Mouse (Mus musculus) limb, embryonic 10.5 days (tissue): ENCODE measurements around the gene Kctd21. TPM values are rescaled to one million over a fixed set of nuclear protein-coding genes. Genes with fewer than 3 reads are reported as not detected.

Experiments
- DNase-seq: peaks from one replicate; pipeline ENCODE4 v3.0.0-alpha.2; 2017; ENCODE audit warnings: low spot score
- H3K27ac ChIP-seq: fragments of 300-500 bp; sonication (generic); 2 replicates; pipeline ENCODE4 v1.5.1; 2016; ENCODE audit warnings: mild to moderate bottlenecking
- H3K27me3 ChIP-seq: fragments of 300-500 bp; sonication (generic); 2 replicates; pipeline ENCODE4 v1.6.1; 2016; ENCODE audit warnings: low read depth, mild to moderate bottlenecking; ENCODE audit not compliant: poor library complexity, severe bottlenecking
- H3K36me3 ChIP-seq: fragments of 300-500 bp; sonication (generic); 2 replicates; pipeline ENCODE4 v1.6.1; 2016; ENCODE audit warnings: mild to moderate bottlenecking, moderate library complexity
- H3K4me1 ChIP-seq: fragments of 300-500 bp; sonication (generic); 2 replicates; pipeline ENCODE4 v1.6.1; 2016
- H3K4me3 ChIP-seq: fragments of 300-500 bp; sonication (generic); 2 replicates; pipeline ENCODE4 v1.5.1; 2016; ENCODE audit warnings: mild to moderate bottlenecking, moderate library complexity
- H3K9me3 ChIP-seq: fragments of 300-500 bp; sonication (generic); replicated peaks from 2 replicates; pipeline ENCODE4 v1.6.1; 2016; ENCODE audit warnings: mild to moderate bottlenecking
- WGBS: fragments of 180-500 bp; shearing (Covaris S2); methylation state at CpG from one replicate; pipeline ENCODE4 v1.1.7; 2016; 5-methylcytosine and 5-hydroxymethylcytosine counted together
- polyA plus RNA-seq: library from polyadenylated mRNA; unstranded; fragments of >200 nt; fragmentation: Nextera tagmentation; extraction: Ambion mirVana; gene quantifications from 2 replicates; pipeline ENCODE4 v1.2.1, GENCODE M21; 2016

Gene Kctd21
- polyA plus RNA-seq, 1 experiment from 2014 or later = 3.5 TPM

GRCm38 (mm10) chr7:97328891-97329588, 3.1 kb upstream of the Kctd21 start:
- no peak overlapping the region for H3K4me3 ChIP-seq
- 76% methylated on average over 13 of the region's 13 CpGs for WGBS
- H3K4me1 ChIP-seq = peaks cover 34% of the 10 kb centered on the region
- H3K27me3 ChIP-seq = peaks cover 46% of the 10 kb centered on the region
- no peaks in the 10 kb centered on the region for H3K9me3 ChIP-seq
- H3K27ac ChIP-seq = no peak overlapping the region
- no peak for DNase-seq
- H3K36me3 ChIP-seq = no peaks in the 10 kb centered on the region

- Histone ChIP-seq H3K36me3 (no peaks in the 10 kb centered on the region), H3K9me3 (no peaks in the 10 kb centered on the region), H3K27me3 (peaks cover 40% of the 10 kb centered on the region), H3K4me1 (peaks cover 34% of the 10 kb centered on the region), H3K4me3 (no peak overlapping the region), H3K27ac (no peak overlapping the region)
- DNase-seq = no peak
- WGBS = 89% methylated on average over 3 of the region's 3 CpGs
Observed at GRCm38 (mm10) chr7:97329676-97330075, 2.5 kb upstream of the Kctd21 start.

- peaks cover 26% of the 10 kb centered on the region for H3K4me1 ChIP-seq
Observed at GRCm38 (mm10) chr7:97330931-97331645, 1.0 kb upstream of the Kctd21 start.

GRCm38 (mm10) chr7:97332667-97333041, 527 bp downstream of the Kctd21 start:
- Histone ChIP-seq H3K27me3 (peaks cover 10% of the 10 kb centered on the region), H3K9me3 (no peaks in the 10 kb centered on the region), H3K27ac (peak overlapping the region; percentile 87), H3K36me3 (no peaks in the 10 kb centered on the region), H3K4me3 (peak overlapping the region; percentile 70), H3K4me1 (peaks cover 26% of the 10 kb centered on the region)
- WGBS = 6% methylated on average over 9 of the region's 9 CpGs
- no peak for DNase-seq

More at GRCm38 (mm10) chr7:97330931-97331645, 1.0 kb upstream of the Kctd21 start:
- no peak for DNase-seq
- Histone ChIP-seq H3K9me3 (no peaks in the 10 kb centered on the region), H3K27ac (peak overlapping the region; percentile 87), H3K4me3 (peak overlapping the region; percentile 70), H3K36me3 (no peaks in the 10 kb centered on the region), H3K27me3 (peaks cover 26% of the 10 kb centered on the region)
- 75% methylated on average over 11 of the region's 11 CpGs for WGBS

DNA sequence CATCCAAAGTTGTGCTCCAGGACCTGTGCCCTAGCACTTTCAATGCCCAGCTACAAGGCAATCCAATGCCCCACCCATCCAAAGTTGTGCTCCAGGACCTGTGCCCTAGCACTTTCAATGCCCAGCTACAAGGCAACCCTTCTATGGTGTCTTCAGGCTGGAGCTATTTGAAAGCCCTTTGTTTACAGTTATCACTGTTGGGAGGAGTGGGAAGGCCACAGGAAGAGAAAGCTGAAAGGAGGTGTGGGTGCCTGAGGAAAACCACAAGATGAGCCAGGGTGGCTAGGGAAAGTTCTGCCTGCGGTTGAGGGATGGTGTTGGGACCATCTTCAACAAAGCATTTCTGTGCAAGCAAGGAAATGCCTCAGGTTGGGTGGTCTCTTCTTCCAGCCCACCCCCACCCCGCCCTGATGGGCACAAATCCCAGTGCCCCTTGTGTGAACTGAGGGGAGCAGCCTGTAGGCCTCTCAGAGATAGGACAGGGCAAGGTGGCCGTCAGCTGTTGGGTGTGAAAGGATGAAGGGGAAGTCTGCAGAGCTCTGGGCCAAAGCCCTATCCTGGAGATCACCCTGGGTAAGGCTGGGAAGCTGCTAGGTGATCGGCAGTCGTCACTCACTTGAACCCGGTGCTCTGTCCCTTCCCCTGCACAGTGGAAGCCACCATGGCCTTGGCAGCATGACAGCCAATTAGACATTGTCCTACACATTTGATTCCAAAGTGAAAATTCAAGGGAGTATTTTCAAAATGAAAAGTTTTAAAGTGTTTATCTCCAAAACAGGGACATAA, 1.2 kb downstream of the Kctd21 start:
- Histone ChIP-seq H3K4me3 (peak overlapping the region; percentile 70; the same call in 1 of the 2 replicates), H3K27ac (no peak overlapping the region), H3K9me3 (no peaks in the 10 kb centered on the region), H3K4me1 (peaks cover 26% of the 10 kb centered on the region), H3K27me3 (peaks cover 7% of the 10 kb centered on the region; the same call in 1 of the 2 replicates), H3K36me3 (no peaks in the 10 kb centered on the region)
- no peak for DNase-seq
- WGBS = 92% methylated on average over 6 of the region's 6 CpGs

DNA sequence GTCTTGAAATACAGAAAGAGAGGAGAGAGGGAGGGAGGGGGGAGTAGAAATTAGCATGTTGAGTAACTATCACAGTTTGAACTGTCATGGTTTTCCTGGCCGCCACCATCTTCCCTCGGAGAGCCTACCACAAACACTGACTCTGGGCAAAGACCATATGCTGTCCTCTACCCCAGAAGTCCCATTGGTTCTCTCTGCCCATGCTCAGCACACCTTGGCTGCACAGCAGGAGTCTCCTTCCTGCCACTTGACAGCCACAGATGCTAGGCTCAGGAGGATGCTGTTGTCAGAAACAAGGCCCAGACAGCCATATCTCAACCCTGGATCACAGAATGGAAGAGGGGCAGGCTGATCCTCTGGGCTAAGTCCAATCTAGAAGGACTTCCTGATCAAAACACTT, 2.3 kb downstream of the Kctd21 start:
- Histone ChIP-seq H3K4me3 (no peak overlapping the region), H3K9me3 (no peaks in the 10 kb centered on the region), H3K36me3 (no peaks in the 10 kb centered on the region), H3K4me1 (peaks cover 26% of the 10 kb centered on the region), H3K27me3 (no peaks in the 10 kb centered on the region; the same call in 1 of the 2 replicates), H3K27ac (no peak overlapping the region)
- WGBS = 94% methylated on average over 2 of the region's 2 CpGs
- DNase-seq = no peak

- no peak for DNase-seq
- WGBS = 86% methylated on average over 1 of the region's 1 CpGs
- Histone ChIP-seq H3K9me3 (no peaks in the 10 kb centered on the region), H3K4me1 (peaks cover 15% of the 10 kb centered on the region), H3K4me3 (no peak overlapping the region), H3K36me3 (no peaks in the 10 kb centered on the region), H3K27me3 (no peaks in the 10 kb centered on the region), H3K27ac (no peak overlapping the region)
Observed at GRCm38 (mm10) chr7:97336678-97337077, 4.6 kb downstream of the Kctd21 start.

- no peaks in the 10 kb centered on the region for H3K9me3 ChIP-seq
- DNase-seq = no peak
- no peaks in the 10 kb centered on the region for H3K36me3 ChIP-seq
- no peak overlapping the region for H3K27ac ChIP-seq
- H3K4me1 ChIP-seq = no peaks in the 10 kb centered on the region
- H3K4me3 ChIP-seq = no peak overlapping the region
- 84% methylated on average over 4 of the region's 4 CpGs for WGBS
- no peaks in the 10 kb centered on the region for H3K27me3 ChIP-seq
Observed at GRCm38 (mm10) chr7:97338593-97338992, 6.5 kb downstream of the Kctd21 start.

DNA sequence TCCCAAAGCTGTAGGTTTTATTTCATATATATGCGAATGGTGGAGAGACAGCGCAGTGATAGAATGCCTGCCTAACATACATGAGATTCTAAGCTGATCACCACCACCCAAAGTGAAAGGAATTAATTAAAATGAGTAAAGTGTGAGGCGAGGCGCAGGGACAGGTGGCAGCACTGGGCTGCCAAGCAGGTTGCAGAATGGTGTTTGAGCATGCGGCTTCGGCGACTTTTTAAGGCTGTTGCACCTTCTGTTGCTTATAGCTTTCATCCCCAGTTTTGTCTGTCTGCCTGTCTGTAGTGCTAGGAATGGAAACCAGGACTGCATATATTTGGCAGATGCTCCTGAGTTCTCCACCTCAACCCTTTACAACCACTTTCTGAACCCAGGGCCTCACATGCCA, 7.5 kb downstream of the Kctd21 start:
- no peaks in the 10 kb centered on the region for H3K27me3 ChIP-seq
- no peak overlapping the region for H3K4me3 ChIP-seq
- H3K36me3 ChIP-seq = no peaks in the 10 kb centered on the region
- no peak for DNase-seq
- no peaks in the 10 kb centered on the region for H3K9me3 ChIP-seq
- H3K4me1 ChIP-seq = no peaks in the 10 kb centered on the region
- 93% methylated on average over 7 of the region's 7 CpGs for WGBS
- H3K27ac ChIP-seq = no peak overlapping the region

- 69% methylated on average over 18 of the region's 18 CpGs for WGBS
Observed at GRCm38 (mm10) chr7:97340907-97341849, 9.1 kb downstream of the Kctd21 start.

DNA sequence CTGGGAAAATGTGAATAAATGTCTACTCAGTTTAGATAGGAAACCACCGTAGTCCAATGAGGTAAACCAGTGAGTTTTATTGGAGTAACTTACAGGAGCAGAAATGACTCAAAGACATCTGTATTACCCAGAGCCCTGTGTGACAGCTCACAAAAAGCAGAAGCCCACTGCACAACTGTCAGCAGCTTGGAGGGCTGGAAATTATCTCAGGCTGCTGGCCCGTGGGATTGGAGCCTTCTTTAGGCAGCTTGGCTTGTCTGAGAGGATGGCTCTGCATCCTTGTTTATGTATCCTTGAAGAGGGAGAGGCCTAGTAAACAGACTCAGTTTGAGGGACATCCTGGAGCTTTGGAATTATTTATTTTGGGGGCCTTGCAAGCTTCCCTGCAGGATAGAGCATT, 10.8 kb downstream of the Kctd21 start:
- H3K4me3 ChIP-seq = no peak overlapping the region
- H3K4me1 ChIP-seq = no peaks in the 10 kb centered on the region
- H3K27ac ChIP-seq = no peak overlapping the region
- no peaks in the 10 kb centered on the region for H3K36me3 ChIP-seq
- 61% methylated on average over 2 of the region's 2 CpGs for WGBS
- no peaks in the 10 kb centered on the region for H3K9me3 ChIP-seq
- DNase-seq = no peak
- no peaks in the 10 kb centered on the region for H3K27me3 ChIP-seq

More at GRCm38 (mm10) chr7:97340907-97341849, 9.1 kb downstream of the Kctd21 start:
- Histone ChIP-seq H3K4me1 (no peaks in the 10 kb centered on the region), H3K36me3 (no peaks in the 10 kb centered on the region), H3K27me3 (no peaks in the 10 kb centered on the region), H3K27ac (no peak overlapping the region), H3K9me3 (no peaks in the 10 kb centered on the region), H3K4me3 (no peak overlapping the region)
- DNase-seq = no peak

DNA sequence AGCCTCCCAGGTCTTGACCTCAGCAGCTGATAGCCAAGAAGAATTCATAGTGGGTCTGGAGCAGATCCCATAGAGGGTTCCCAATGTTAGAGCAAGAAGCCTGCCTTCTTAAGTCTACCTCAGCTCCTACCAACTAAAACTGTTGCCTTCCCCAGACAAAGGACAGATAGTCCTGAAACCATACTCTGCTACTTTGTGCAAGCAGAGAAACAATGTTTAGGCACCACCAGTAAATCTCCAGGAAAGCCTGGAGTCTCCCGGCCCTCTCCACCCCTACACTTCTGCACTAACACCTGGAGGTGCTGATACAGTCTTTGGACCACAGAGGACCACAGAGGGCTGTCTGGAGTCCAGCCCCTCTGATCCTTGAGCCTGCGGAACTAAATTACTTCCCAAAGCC, 12.5 kb downstream of the Kctd21 start:
- Histone ChIP-seq H3K27me3 (no peaks in the 10 kb centered on the region), H3K9me3 (no peaks in the 10 kb centered on the region), H3K27ac (no peak overlapping the region), H3K4me3 (no peak overlapping the region), H3K4me1 (no peaks in the 10 kb centered on the region), H3K36me3 (no peaks in the 10 kb centered on the region)
- no peak for DNase-seq
- 83% methylated on average over 2 of the region's 2 CpGs for WGBS
